Mouse (Mus musculus): ENCODE results near the gene Rarb. TPM values are rescaled to one million over a fixed set of nuclear protein-coding genes. Genes with fewer than 3 reads are reported as not detected.

Gene Rarb
- total RNA-seq, 2 experiments from 2014 or later = 14.0 to 18.8 TPM

- intact Hi-C loops (cut with DNase I) = loop anchor here (10.0 kb wide), 2 partner anchors 965 to 1735 kb away; no protein-coding TSS in a partner anchor
- no peak for DNase-seq
Measured at GRCm38 (mm10) chr14:16439385-16440126, 379.4 kb downstream of the Rarb start.

GRCm38 (mm10) chr14:16437386-16437785 lies 381.6 kb downstream of the Rarb start:
- DNase-seq = no peak
- intact Hi-C loops (cut with DNase I) = loop anchor here (10.0 kb wide), 2 partner anchors 967 to 1737 kb away; no protein-coding TSS in a partner anchor

GRCm38 (mm10) chr14:16434396-16435171 lies 384.4 kb downstream of the Rarb start:
- DNase-seq = peak; percentile 40
- intact Hi-C loops (cut with DNase I) = loop anchor here (10.0 kb wide), 2 partner anchors 970 to 1740 kb away; no protein-coding TSS in a partner anchor

- DNase-seq = no peak
- intact Hi-C loops (cut with DNase I) = loop anchor here (10.0 kb wide), 2 partner anchors 972 to 1742 kb away; no protein-coding TSS in a partner anchor
Measured at GRCm38 (mm10) chr14:16433206-16433605, 385.8 kb downstream of the Rarb start.

GRCm38 (mm10) chr14:16432550-16432949 lies 386.4 kb downstream of the Rarb start:
- intact Hi-C loops (cut with DNase I) = loop anchor here (10.0 kb wide), 2 partner anchors 972 to 1742 kb away; no protein-coding TSS in a partner anchor
- DNase-seq = no peak

- intact Hi-C loops (cut with DNase I) = loop anchor here (10.0 kb wide), 2 partner anchors 973 to 1743 kb away; no protein-coding TSS in a partner anchor
- no peak for DNase-seq
Measured at GRCm38 (mm10) chr14:16431941-16432499, 386.9 kb downstream of the Rarb start.

GRCm38 (mm10) chr14:16427569-16427968 lies 391.4 kb downstream of the Rarb start:
- intact Hi-C loops (cut with DNase I) = no loop called here
- no peak for DNase-seq

GRCm38 (mm10) chr14:16414163-16414562 lies 404.8 kb downstream of the Rarb start:
- DNase-seq = no peak
- intact Hi-C loops (cut with DNase I) = no loop called here

GRCm38 (mm10) chr14:16405187-16405586 lies 413.8 kb downstream of the Rarb start:
- intact Hi-C loops (cut with DNase I) = no loop called here
- DNase-seq = no peak

- no peak for DNase-seq
- intact Hi-C loops (cut with DNase I) = no loop called here
Measured at GRCm38 (mm10) chr14:16384783-16385182, 434.2 kb downstream of the Rarb start.

Data from left cerebral cortex, postnatal 4 days (tissue).